Mouse (Mus musculus): Measurements from ENCODE around the gene Sema3b. TPM values are rescaled to one million over a fixed set of nuclear protein-coding genes. Genes with fewer than 3 reads are reported as not detected.

Sema3b gene
- total RNA-seq, 1 experiment from 2014 or later, result 0.12 TPM

DNA sequence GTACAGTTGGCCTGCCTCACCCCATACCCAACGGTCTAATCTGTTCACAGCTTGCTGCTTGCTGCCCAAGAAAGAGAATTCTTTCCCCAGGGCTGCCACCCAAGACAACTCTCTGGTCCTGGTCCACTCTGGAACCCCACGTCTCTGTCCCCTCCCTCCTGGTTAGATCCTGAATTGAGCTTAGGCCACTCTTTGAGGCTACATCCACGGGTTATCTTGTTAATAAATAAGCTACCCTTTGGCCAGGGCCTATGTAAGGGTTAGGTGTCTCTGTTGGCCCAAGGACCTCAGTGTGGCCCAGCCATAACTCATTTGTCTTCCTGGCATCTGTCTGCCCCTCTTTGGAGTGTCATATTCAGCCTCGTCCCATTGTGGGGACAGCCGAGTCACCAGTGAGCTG, 10.6 kb downstream of the Sema3b start:
- no peak for ATAC-seq (ENCODE audit: extremely low read depth, insufficient number of reproducible peaks, low FRiP score, poor library complexity, severe bottlenecking)

DNA sequence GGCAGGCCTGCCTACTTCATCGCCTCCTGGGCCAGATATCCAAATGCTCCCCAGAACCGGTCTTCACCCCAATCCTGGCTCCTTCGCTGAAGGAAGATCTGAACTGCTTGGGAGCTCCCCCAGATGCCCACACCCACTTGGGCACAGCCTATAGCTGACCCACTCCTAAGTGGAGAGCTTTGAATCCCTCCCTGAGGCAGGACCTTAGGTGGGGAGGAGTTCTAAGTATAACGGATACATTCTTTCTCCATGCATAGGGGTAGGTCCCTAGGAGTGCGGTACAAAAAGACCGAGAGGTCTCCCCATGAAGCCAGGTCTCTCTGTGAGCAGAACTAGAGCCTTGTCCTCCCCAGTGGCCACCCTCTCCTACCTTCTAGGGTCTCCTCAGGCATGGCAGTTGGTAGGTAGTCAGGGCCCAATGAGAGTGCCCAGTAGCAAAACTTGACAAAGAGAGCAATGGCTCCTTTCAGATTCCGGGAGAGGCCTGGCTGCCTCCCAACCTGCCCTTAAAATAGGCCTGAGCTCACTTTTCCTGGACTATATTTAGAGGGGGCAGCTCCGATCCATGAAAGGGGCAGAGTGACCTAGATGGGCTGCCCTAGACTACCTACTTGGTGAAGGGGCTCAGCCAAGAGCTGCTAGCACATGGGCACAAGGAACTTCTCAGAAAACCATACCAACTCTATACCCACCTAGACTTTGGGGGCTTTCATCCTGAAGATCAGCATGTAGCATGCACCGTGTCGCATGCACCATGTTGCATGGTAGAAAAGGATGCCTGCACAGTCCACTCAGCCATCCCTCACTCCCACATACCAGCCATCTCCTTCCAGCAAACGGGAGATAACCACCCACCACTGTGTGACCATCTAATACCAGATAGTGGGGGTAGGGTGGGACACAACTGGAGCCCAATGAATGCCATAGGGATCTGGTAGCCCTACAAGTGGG, 12.1 kb downstream of the Sema3b start:
- ATAC-seq (ENCODE audit: extremely low read depth, insufficient number of reproducible peaks, low FRiP score, poor library complexity, severe bottlenecking), result no peak

DNA sequence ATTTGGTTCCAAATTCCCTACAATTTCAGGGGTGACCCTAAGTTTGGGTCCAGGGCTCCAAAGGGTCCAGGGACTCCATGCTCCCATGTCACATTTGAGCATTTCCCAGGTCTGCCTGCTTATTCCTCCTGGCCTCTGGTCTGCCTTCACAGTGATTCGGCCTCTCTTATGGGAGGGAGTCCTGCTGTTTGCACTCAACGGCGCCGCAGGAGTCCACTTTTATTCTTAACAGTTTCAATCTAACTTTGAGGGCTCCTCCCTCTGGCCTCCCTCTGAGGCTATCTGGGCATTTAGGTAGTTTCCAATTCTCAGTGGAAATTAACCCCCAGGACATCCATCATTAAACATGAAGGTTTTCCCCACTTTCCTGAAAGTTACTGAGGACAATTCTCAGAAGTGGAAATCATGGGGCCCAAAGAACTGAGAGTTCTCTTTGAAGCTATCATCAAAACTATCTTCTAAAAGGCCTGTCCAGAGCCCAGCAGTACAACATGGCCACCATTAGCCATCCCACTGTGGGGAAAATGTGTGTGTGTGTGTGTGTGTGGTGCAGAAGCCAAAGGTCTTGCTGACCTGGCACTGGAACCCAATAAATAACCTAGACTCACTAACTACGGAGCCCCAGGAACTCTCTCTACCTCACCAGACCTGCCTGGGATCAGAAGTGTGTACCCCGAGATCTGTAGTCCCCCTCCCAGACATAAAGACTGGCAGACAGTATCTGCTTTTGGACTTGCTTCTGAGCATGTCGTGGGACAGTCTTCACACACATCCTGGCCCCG, 14.6 kb downstream of the Sema3b start:
- no peak for ATAC-seq (ENCODE audit: extremely low read depth, insufficient number of reproducible peaks, low FRiP score, poor library complexity, severe bottlenecking)

DNA sequence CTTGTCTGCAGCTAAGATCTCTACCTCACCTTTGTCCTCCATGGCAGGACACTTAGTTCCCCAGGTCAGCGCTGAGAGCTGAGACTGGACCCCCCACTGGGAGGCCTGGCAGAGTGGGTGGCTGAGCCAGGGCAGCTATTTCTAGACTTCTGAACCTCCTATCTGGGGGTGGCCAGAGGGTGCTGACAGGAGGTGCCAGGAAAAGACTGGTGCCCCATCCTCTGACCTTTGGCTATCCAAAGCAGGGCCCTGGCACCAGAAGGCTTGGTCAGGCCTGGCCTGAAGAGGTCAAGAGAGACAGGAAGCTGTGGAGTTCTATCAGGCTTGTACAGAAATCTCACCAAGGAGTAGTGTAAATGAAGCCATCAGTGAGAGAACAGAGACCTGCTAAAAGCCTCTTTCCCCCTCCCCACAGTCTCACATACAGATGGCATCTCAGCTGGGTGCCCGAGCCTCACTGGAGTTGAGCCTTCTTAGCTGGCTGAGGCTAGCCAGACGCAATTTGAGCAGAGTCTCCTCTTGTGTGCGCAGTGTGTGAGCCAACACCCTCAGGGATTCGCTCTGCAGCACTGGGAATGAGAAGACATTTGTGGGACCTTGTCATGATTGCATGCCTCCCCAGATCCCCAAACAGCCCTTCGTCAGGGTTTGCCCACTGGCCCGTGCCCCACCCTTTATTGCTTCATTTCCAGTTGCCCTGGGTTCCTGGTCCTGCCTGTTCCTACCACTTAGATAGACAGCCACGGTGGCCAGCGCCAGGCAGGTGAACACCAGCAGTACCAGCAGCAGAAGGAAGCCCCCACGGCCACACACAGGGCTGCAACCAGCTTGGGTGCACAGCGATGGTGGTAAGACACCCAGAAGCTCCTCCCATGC, 15.7 kb downstream of the Sema3b start:
- no peak for ATAC-seq (ENCODE audit: extremely low read depth, insufficient number of reproducible peaks, low FRiP score, poor library complexity, severe bottlenecking)

- ATAC-seq (ENCODE audit: extremely low read depth, insufficient number of reproducible peaks, low FRiP score, poor library complexity, severe bottlenecking), result no peak
Observed at GRCm38 (mm10) chr9:107590773-107591060, 18.3 kb downstream of the Sema3b start.

GRCm38 (mm10) chr9:107590058-107590772, 18.8 kb downstream of the Sema3b start:
- no peak for ATAC-seq (ENCODE audit: extremely low read depth, insufficient number of reproducible peaks, low FRiP score, poor library complexity, severe bottlenecking)

DNA sequence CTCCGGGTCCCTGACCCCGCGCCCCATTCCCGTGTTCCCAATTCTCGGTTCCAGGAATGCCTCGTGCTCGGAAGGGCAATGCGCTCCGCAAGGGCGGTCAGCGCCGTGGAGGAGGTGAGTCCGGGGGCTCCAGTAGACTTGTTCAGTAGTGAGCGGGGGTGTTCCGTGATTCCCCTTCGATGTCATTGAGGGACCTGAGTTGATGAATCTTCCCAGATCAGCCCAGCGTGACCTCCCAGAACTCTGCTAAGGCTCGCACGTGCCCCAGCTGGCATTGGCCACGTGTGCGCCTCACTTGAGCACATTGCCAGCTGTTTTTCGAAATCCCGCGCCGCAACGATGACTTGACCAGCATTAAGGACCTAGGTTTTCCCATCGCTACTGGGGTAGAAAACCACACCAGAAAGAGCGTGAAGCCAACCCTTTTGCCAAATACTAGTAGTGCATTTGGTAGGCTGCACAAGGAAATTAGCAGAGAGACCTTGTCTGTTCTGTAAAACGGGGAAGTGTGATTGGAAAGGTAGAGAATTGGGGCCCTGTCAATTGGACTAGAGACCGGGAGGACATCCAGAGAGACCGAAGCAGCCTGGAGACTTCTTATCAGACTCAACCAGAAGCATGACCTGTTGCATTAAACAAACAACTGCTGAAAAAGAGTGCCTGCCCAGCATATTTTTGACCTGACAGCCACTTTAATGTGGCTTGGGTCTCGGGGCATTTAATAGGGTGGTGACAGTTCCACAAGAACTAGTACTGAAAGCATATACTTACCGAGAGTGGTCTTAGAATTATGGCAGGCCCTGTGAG, 21.0 kb downstream of the Sema3b start:
- ATAC-seq (ENCODE audit: extremely low read depth, insufficient number of reproducible peaks, low FRiP score, poor library complexity, severe bottlenecking), result no peak

DNA sequence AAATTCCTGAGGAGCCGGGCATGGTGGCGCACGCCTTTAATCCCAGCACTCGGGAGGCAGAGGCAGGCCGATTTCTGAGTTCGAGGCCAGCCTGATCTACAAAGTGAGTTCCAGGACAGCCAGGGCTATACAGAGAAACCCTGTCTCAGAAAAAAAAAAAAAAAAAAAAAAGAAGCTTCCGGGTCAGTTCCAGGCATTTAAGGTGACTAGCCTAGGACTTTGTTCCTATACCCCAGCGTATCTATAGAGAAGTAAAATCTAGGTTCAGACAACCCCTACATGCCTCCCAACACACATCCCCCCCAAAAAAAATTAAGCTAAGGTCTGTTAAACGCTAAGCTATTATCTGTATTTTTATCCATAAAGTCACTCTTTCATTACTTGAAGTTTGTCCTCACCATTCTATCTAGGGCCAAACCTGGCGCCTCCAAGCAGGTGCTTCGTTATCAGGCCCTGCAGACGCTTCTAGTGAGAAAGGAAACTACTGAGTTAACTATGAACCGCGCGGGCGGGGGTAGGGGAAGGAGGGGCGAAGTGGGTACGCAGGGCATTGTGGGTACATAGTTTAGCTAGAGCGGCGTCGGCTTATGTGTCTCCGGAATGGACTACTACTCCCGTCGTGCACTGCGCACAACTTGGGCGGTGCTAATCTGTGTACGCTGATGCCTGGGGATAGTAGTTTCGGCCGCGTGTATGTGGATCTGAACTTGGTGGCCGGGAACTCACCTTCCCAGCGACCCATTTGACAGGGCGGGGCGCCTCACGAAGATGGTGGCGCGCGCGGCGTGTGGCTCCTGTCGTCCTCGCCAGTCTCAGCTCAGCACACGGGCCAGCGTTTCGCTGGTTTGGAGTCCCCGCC, 21.8 kb downstream of the Sema3b start, which contains the start of gene Ifrd2:
Ifrd2 (plus strand) TSS at position 669 of the 859 bp plus-strand sequence.
- peak; percentile 96 for ATAC-seq (ENCODE audit: extremely low read depth, insufficient number of reproducible peaks, low FRiP score, poor library complexity, severe bottlenecking)

DNA sequence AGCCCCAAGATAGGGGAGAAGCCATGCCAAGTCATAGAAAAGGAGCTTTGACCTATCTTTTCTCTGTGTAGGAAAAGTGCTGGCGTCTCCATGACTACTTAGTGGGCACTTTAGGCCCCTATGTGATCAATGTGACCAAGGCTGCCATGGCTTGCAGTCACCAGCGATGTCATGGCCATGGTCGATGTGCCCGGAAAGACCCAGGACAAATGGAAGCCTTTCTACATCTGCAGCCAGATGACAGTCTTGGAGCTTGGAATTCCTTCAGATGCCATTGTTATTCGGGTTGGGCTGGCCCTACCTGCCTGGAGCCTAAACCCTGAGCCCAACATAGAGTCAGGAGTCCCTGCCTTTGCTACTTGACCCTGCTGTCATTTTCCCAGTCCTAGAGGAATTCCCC, 22.5 kb downstream of the Sema3b start:
- no peak for ATAC-seq (ENCODE audit: extremely low read depth, insufficient number of reproducible peaks, low FRiP score, poor library complexity, severe bottlenecking)

GRCm38 (mm10) chr9:107583174-107583573, 25.9 kb downstream of the Sema3b start:
- ATAC-seq (ENCODE audit: extremely low read depth, insufficient number of reproducible peaks, low FRiP score, poor library complexity, severe bottlenecking), result no peak

GRCm38 (mm10) chr9:107582509-107583062, 26.4 kb downstream of the Sema3b start:
- ATAC-seq (ENCODE audit: extremely low read depth, insufficient number of reproducible peaks, low FRiP score, poor library complexity, severe bottlenecking), result no peak

GRCm38 (mm10) chr9:107581584-107581983, 27.4 kb downstream of the Sema3b start:
- ATAC-seq (ENCODE audit: extremely low read depth, insufficient number of reproducible peaks, low FRiP score, poor library complexity, severe bottlenecking), result no peak

DNA sequence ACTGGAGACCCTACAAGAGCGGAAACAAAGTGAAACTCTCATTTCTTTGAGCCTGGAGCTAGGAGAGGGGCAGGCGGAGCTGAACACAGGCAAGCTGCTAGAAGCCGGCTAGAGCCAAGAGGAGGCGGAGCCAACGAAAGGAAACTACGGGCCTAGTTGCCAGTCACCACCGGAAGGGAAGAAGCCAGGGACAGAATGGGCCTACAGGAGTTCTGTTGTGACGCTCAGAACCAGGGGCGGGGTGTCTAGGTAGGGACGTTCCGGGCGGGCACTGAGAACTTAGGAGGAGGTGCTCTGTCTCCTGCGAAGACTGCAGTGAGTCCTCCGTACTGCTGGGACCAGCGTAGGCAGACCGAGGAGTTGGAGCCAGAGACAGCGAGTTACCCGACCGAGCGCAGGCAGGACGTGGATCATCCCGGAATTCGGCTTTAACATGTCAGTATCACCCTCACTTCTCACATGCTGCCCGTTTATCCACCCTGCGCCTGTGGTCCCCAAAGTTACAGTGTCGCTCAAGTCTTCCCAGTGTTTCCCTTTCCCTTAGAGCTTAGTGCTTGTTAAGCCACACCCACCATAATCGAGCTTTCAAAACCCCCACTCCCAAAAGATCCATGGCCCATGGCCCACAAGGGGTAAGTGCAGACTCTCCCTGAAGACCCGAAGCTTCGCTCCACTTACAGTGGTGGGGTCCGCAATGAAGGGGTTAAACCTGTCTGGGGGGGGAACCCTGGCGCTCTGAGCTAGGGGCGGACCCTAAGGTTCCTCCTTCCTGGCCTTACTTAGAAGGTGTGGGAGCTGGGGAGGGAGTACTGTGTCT, 28.3 kb downstream of the Sema3b start, which contains the start of gene Hyal3:
Hyal3 (plus strand) TSS at position 318 of the 817 bp plus-strand sequence.
- peak; percentile 83 for ATAC-seq (ENCODE audit: extremely low read depth, insufficient number of reproducible peaks, low FRiP score, poor library complexity, severe bottlenecking)

DNA sequence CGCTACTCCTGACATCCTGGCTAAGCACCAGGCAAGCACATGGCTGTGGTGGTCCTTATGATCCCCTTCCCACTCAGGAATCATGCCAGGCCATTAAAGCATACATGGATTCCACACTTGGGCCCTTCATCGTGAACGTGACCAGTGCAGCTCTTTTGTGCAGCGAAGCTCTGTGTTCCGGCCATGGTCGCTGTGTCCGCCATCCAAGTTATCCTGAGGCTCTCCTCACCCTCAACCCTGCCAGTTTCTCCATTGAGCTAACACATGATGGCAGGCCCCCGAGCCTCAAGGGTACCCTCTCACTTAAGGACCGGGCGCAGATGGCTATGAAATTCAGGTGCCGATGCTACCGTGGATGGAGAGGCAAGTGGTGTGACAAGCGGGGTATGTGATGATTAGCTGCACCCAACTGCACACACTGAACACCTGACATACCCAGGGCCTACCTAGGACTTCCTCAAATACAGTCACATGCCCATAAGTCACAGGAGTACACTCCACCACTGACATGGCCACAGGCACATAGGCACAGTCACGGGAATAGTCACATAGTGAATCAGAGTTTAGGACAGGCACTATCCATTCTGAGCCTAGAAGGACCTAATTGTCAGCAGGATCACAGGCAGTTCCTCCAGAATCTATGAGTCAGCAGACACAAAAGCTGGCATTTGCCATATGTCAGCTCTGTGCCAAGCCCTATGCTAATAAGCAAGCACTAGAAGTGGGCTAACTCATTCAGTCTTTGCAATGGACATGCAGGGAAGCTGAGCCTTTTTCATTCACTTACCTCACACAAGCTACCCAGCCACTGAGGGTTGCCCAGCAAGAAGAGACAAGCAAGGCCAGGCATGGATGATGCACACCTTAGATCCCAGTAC, 29.8 kb downstream of the Sema3b start:
- no peak for ATAC-seq (ENCODE audit: extremely low read depth, insufficient number of reproducible peaks, low FRiP score, poor library complexity, severe bottlenecking)

DNA sequence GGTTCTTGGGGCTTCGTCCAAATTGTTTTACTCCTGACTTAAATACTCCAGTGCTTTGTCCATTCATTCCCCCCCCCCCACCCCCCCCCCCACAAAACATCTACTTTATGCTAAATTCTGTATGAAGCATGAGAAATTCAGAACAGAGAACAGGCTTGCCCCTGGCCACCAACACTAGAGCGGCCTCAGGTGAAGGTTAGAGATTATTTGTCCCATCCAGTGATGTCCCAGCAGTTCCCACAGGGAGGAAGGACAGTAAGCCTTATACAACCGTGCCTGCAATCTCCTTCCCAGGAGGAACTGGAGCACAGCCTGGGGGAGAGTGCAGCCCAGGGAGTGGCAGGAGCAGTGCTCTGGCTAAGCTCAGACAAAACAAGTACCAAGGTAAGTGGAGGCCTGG, 30.4 kb downstream of the Sema3b start, which contains the start of gene Naa80:
Naa80 (plus strand) TSS at position 301 of the 400 bp plus-strand sequence.
- ATAC-seq (ENCODE audit: extremely low read depth, insufficient number of reproducible peaks, low FRiP score, poor library complexity, severe bottlenecking), result no peak

Measured in neutrophil, adult 5-6 weeks (primary cell).